Mouse (Mus musculus) cerebellum, adult 2 months (tissue): ENCODE measurements around the gene Gm20605. TPM values are rescaled to one million over a fixed set of nuclear protein-coding genes. Genes with fewer than 3 reads are reported as not detected.
"Not testable (repeated sequence)": the region's sequence is repeated elsewhere in the genome, so short reads cannot be mapped to it uniquely, and the experiment has no call there.

ENCODE experiments used
- DNase-seq, 2 experiments: peaks; one replicate each; pipeline ENCODE4 v3.0.0; 2021
- H3K27ac ChIP-seq: fragments of 200-500 bp; 2 replicates; pipeline ENCODE4 v1.5.1; 2012; ENCODE audit warnings: low read length, control low read depth, inconsistent platforms; ENCODE audit not compliant: insufficient read depth
- H3K27me3 ChIP-seq: fragments of 200-500 bp; 2 replicates; pipeline ENCODE4 v1.6.1; 2012; ENCODE audit warnings: inconsistent platforms, mild to moderate bottlenecking, low read length, moderate library complexity; ENCODE audit not compliant: control insufficient read depth, insufficient read depth
- H3K4me1 ChIP-seq: fragments of 200-500 bp; 2 replicates; pipeline ENCODE4 v1.6.1; 2011; ENCODE audit warnings: low read length; ENCODE audit not compliant: control insufficient read depth, insufficient read depth
- H3K4me3 ChIP-seq: fragments of 200-500 bp; replicated peaks from 2 replicates; pipeline ENCODE3; 2011; ENCODE audit warnings: mild to moderate bottlenecking, low read depth, low read length, control low read depth; ENCODE audit not compliant: insufficient read depth
- CTCF ChIP-seq: fragments of 200-500 bp; IDR thresholded peaks from 2 replicates; pipeline ENCODE4 v1.5.1; 2011; ENCODE audit warnings: low read depth, mild to moderate bottlenecking, control low read depth, low read length, moderate library complexity, borderline replicate concordance; ENCODE audit not compliant: insufficient read depth
- POLR2A ChIP-seq: fragments of 200-500 bp; IDR thresholded peaks from 2 replicates; pipeline ENCODE4 v1.6.1; 2011; ENCODE audit warnings: low read length, control low read depth, borderline replicate concordance; ENCODE audit not compliant: insufficient read depth
- WGBS: fragments of 180-500 bp; shearing (Covaris S2); methylation state at CpG from one replicate; pipeline ENCODE4 v1.1.7; 2018; 5-methylcytosine and 5-hydroxymethylcytosine counted together
- polyA plus RNA-seq: library from polyadenylated mRNA; depleted of rRNA; stranded (reverse); fragments of >200 nt; gene quantifications from 2 replicates; pipeline ENCODE4 v1.2.3, GENCODE M21; 2012

The Gm20605 gene
- polyA plus RNA-seq, 1 experiment: 9.9 TPM

- TF ChIP-seq CTCF (no peak), POLR2A (no peak)
- DNase-seq: no peak
- no peak within 1 kb of the TSS for H3K27ac ChIP-seq
- H3K4me3 ChIP-seq: no peak within 1 kb of the TSS
- WGBS: 70% methylated on average over 11 of the region's 11 CpGs
- no peaks in the 10 kb centered on the region for H3K4me1 ChIP-seq
- no peaks in the 10 kb centered on the region for H3K27me3 ChIP-seq
Measured at GRCm38 (mm10) chr5:137613550-137613949, 15.4 kb upstream of the Gm20605 start, which contains the start of gene Pcolce. TSS of gene Pcolce (minus strand) at chr5:137613784.

- not testable (repeated sequence) for H3K4me3 ChIP-seq, H3K27ac ChIP-seq, DNase-seq, H3K27me3 ChIP-seq, H3K4me1 ChIP-seq
- 89% methylated on average over 2 of the region's 2 CpGs for WGBS
Measured at GRCm38 (mm10) chr5:137614921-137615320, 14.1 kb upstream of the Gm20605 start.

- no peaks in the 10 kb centered on the region for H3K27me3 ChIP-seq
- WGBS: 87% methylated on average over 7 of the region's 7 CpGs
- no peak overlapping the region for H3K27ac ChIP-seq
- H3K4me3 ChIP-seq: no peak overlapping the region
- no peaks in the 10 kb centered on the region for H3K4me1 ChIP-seq
- TF ChIP-seq POLR2A (no peak), CTCF (no peak)
- DNase-seq: no peak
Measured at GRCm38 (mm10) chr5:137615347-137615746, 13.6 kb upstream of the Gm20605 start.

- DNase-seq: no peak
- TF ChIP-seq POLR2A (no peak), CTCF (no peak)
- H3K4me3 ChIP-seq: no peak overlapping the region
- WGBS: 87% methylated on average over 11 of the region's 11 CpGs
- H3K4me1 ChIP-seq: no peaks in the 10 kb centered on the region
- H3K27ac ChIP-seq: no peak overlapping the region
- no peaks in the 10 kb centered on the region for H3K27me3 ChIP-seq
Measured at GRCm38 (mm10) chr5:137623937-137624530, 4.9 kb upstream of the Gm20605 start.

DNA sequence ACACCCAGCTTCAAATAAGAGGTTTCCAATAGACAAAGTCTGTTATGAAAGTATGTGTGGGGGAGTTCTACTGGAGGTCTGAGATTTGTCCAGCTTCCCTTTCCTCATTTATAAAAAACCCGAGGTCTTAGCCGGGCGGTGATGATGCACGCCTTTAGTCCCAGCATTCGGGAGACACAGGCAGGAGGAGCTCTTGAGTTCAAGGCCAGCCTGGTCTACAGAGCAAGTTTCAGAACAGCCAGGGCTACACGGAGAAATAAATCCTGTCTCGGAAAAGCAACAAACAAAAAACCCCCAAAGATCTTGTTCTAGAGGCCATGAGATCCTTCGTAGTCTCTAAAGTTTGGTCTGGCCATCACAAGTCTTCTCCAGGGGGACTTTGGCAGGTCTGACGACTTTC is 984 bp upstream of the Gm20605 start:
- no peak for DNase-seq
- TF ChIP-seq POLR2A (no peak), CTCF (no peak)
- WGBS: 2% methylated on average over 9 of the region's 9 CpGs
- Histone ChIP-seq H3K27ac (peak overlapping the region; percentile 88), H3K27me3 (no peaks in the 10 kb centered on the region), H3K4me3 (peak overlapping the region; percentile 85), H3K4me1 (peaks cover 18% of the 10 kb centered on the region)

- WGBS: 2% methylated on average over 23 of the region's 23 CpGs
- Histone ChIP-seq H3K27ac (peak overlapping the region; percentile 11; the same call in 1 of the 2 replicates), H3K4me3 (peak overlapping the region; percentile 84), H3K4me1 (peaks cover 18% of the 10 kb centered on the region), H3K27me3 (no peaks in the 10 kb centered on the region)
- DNase-seq: no peak
- no peak for TF ChIP-seq POLR2A
- no peak for TF ChIP-seq CTCF
Measured at GRCm38 (mm10) chr5:137629306-137629721, 339 bp downstream of the Gm20605 start.

GRCm38 (mm10) chr5:137629906-137630545 is 1.1 kb downstream of the Gm20605 start:
- Histone ChIP-seq H3K4me1 (peaks cover 18% of the 10 kb centered on the region), H3K27me3 (no peaks in the 10 kb centered on the region), H3K4me3 (peak overlapping the region; percentile 46), H3K27ac (no peak overlapping the region)
- TF ChIP-seq CTCF (no peak), POLR2A (no peak)
- no peak for DNase-seq
- 17% methylated on average over 6 of the region's 6 CpGs for WGBS

DNA sequence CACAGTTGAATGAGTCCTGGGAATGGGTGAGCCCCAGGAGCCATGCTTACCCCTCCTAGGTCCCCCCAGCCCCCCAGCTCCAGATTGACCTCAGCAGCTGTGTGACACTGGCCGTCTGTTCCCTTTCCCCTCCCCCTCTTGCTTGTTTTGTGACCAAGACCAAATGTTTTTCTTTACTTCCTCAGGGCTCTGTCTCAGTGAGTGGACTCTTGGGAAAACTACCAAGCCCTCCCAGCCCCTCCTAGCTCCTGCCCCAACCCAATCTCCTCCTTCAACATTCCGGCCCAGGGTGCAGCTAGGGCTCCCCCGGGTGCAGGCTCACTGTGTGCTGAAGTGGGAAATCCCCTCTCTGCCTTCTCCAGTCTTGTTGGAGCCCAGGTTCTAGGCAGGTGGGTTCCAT is 1.6 kb downstream of the Gm20605 start:
- H3K4me1 ChIP-seq: peaks cover 18% of the 10 kb centered on the region
- WGBS: 39% methylated on average over 3 of the region's 3 CpGs
- no peaks in the 10 kb centered on the region for H3K27me3 ChIP-seq
- no peak for DNase-seq
- H3K4me3 ChIP-seq: no peak overlapping the region
- no peak overlapping the region for H3K27ac ChIP-seq
- TF ChIP-seq POLR2A: no peak
- TF ChIP-seq CTCF: no peak
